Mouse (Mus musculus): ENCODE data around the gene Lsamp. TPM values are rescaled to one million over a fixed set of nuclear protein-coding genes. Genes with fewer than 3 reads are reported as not detected.

Lsamp gene
- polyA plus RNA-seq, 1 experiment, result not detected

DNA sequence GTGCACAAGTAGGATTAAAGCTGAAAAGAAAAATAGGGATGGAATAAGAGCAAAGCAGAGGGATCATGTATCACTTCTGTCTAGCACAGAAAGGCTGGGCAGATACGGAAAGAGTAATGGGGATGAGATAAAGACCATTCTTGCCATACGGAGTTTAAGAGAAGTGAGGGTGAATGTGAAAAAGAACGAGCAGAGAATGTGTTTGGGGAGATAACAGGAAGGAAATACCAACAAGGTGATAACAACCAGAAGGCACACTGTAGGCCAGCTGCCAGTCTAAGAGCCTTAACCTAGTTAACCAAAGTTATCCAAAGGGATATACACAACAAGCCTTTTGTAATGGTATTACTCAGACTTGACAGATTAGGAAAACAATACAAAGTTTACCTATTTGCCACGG, 725.4 kb downstream of the Lsamp start:
- Histone ChIP-seq H3K4me1 (no peaks in the 10 kb centered on the region), H3K9me3 (no peaks in the 10 kb centered on the region), H3K36me3 (replicated peaks; ENCODE audit: low read length) (no peaks in the 10 kb centered on the region), H3K27me3 (replicated peaks) (no peaks in the 10 kb centered on the region), H3K4me3 (replicated peaks) (no peak overlapping the region)
- TF ChIP-seq GATA1 (IDR thresholded peaks at IDR 0.05; ENCODE audit: borderline replicate concordance, low read length), result no peak
- TF ChIP-seq FLI1 (IDR thresholded peaks at IDR 0.05; ENCODE audit: low read length), result no peak

DNA sequence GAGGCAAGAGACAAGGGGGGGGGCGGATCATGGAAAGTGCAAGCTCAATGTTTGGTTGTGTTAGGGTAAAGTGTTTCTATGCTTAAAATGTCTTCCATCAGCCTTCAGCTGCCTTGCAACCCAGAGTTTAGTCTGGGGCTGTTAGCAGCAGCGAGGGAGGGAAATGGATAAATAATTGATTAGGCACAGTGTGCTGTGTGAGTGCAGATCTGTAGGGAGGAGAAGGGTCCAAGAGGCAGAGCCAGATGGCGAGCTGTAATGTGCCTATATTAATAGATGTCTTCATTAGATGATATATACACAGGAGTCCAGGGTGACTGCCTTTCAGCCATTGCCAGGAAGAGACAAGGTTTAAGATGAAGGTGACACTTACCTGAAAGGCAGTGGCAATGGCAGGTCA, 725.9 kb downstream of the Lsamp start:
- Histone ChIP-seq H3K27me3 (replicated peaks) (no peaks in the 10 kb centered on the region), H3K4me1 (no peaks in the 10 kb centered on the region), H3K36me3 (replicated peaks; ENCODE audit: low read length) (no peaks in the 10 kb centered on the region), H3K4me3 (replicated peaks) (no peak overlapping the region), H3K9me3 (no peaks in the 10 kb centered on the region)
- no peak for TF ChIP-seq FLI1 (IDR thresholded peaks at IDR 0.05; ENCODE audit: low read length)
- no peak for TF ChIP-seq GATA1 (IDR thresholded peaks at IDR 0.05; ENCODE audit: borderline replicate concordance, low read length)

DNA sequence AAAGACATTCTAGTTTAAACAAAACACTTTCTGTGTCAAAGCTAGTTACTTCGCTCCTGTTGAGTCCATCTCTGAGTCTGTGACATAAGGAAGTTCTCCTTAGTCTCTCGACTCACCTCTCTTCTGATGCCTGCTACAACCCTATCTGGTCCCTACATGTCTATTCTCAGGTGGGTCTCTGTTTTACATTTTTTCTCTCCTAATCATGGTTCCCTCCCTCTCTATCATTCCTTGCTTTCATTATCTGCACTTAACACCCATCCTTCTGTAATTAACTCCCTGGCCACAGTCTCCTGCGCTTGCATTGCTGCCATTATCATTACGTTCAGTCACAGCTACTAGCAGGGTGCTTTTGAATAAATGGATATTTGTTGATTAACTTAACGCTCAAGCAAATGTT, 726.3 kb downstream of the Lsamp start:
- H3K36me3 ChIP-seq (replicated peaks; ENCODE audit: low read length), result no peaks in the 10 kb centered on the region
- H3K4me1 ChIP-seq, result no peaks in the 10 kb centered on the region
- no peak overlapping the region for H3K4me3 ChIP-seq (replicated peaks)
- H3K9me3 ChIP-seq, result no peaks in the 10 kb centered on the region
- no peak for TF ChIP-seq GATA1 (IDR thresholded peaks at IDR 0.05; ENCODE audit: borderline replicate concordance, low read length)
- TF ChIP-seq FLI1 (IDR thresholded peaks at IDR 0.05; ENCODE audit: low read length), result no peak
- no peaks in the 10 kb centered on the region for H3K27me3 ChIP-seq (replicated peaks)

DNA sequence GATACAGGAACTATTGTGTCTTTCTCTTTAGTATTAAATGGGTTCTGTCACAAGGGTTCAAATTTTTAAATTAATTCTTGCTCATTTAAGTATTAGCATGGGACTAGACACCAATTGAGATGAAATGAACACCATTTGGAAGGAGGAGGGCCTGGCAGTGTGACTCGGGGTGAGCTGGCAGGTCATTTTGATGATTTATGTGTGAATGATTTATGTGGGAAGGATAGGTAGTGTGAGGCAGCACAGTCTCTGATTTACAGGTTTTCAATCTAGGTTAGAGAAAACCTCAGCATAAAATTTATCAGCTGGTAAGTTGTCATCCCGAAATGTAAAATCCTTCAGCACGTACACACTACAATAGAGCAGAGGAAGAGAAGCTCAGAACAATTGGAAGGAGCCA, 729.6 kb downstream of the Lsamp start:
- TF ChIP-seq FLI1 (IDR thresholded peaks at IDR 0.05; ENCODE audit: low read length) (no peak), GATA1 (IDR thresholded peaks at IDR 0.05; ENCODE audit: borderline replicate concordance, low read length) (no peak)
- no peaks in the 10 kb centered on the region for H3K27me3 ChIP-seq (replicated peaks)
- no peaks in the 10 kb centered on the region for H3K4me1 ChIP-seq
- H3K36me3 ChIP-seq (replicated peaks; ENCODE audit: low read length), result no peaks in the 10 kb centered on the region
- no peaks in the 10 kb centered on the region for H3K9me3 ChIP-seq
- H3K4me3 ChIP-seq (replicated peaks), result no peak overlapping the region

DNA sequence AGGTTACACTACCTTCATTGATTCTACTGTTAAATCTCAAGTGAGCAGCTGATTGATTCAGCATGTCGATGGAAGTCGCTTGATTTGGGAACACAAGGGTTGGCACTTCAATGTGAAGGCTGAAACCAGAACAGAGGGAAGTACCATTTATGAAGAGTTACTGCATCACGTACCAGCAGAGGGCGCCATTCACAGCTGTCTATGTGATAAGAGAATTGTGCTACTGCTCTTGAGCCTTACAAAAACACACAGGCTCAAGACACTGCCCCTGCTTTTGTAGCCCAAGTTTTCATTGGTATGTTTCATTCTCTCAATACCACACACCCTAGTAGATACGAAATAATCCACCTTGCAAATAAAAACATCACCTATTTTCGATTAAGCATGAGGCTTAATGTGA, 754.9 kb downstream of the Lsamp start:
- no peak for TF ChIP-seq GATA1 (IDR thresholded peaks at IDR 0.05; ENCODE audit: borderline replicate concordance, low read length)
- no peak for TF ChIP-seq FLI1 (IDR thresholded peaks at IDR 0.05; ENCODE audit: low read length)
- H3K36me3 ChIP-seq (replicated peaks; ENCODE audit: low read length), result no peaks in the 10 kb centered on the region

DNA sequence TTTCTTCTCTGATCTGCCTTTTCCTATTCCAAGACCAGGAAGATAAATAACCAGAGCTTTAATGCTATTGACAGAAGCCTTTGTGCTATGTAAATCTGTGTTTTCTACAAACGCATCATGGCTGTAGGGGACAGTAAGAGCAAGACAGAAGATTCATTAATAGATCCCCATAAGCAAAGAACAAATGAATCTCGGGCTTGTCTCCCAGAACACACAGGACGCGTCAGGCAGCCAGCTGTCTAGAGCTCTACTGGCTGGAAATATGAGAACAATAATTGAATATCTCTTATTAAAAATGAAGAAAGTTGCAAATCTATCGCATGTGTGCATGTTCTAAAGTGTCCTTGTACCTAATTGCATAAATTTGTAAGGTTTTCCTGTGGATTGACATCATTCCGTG, 755.6 kb downstream of the Lsamp start:
- H3K9me3 ChIP-seq, result no peaks in the 10 kb centered on the region
- no peak for TF ChIP-seq FLI1 (IDR thresholded peaks at IDR 0.05; ENCODE audit: low read length)
- TF ChIP-seq GATA1 (IDR thresholded peaks at IDR 0.05; ENCODE audit: borderline replicate concordance, low read length), result no peak
- no peaks in the 10 kb centered on the region for H3K36me3 ChIP-seq (replicated peaks; ENCODE audit: low read length)
- H3K4me1 ChIP-seq, result no peaks in the 10 kb centered on the region
- no peaks in the 10 kb centered on the region for H3K27me3 ChIP-seq (replicated peaks)
- H3K4me3 ChIP-seq (replicated peaks), result no peak overlapping the region

More for the DNA sequence above, 754.9 kb downstream of the Lsamp start:
- Histone ChIP-seq H3K4me1 (no peaks in the 10 kb centered on the region), H3K27me3 (replicated peaks) (no peaks in the 10 kb centered on the region), H3K9me3 (no peaks in the 10 kb centered on the region), H3K4me3 (replicated peaks) (no peak overlapping the region)

DNA sequence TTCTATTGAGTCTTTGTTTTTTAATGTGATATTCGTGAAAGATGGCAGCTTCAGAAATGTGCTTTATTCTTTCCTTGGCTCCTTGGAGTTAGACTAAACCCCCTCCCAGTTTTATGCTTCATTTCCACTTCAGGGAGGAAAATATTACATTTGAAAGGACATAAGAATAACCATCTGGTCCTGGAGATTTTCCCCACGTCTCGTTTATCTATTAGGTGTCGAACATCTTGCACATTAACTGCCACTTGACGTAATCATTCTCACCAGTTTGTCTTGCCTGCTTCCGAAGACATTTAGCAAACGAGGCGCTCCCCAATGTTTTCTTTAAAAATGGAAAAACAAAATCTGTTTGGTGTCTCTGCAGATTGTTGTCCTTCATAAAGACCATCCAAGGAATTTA, 756.1 kb downstream of the Lsamp start:
- Histone ChIP-seq H3K4me3 (replicated peaks) (no peak overlapping the region), H3K27me3 (replicated peaks) (no peaks in the 10 kb centered on the region), H3K9me3 (no peaks in the 10 kb centered on the region), H3K36me3 (replicated peaks; ENCODE audit: low read length) (no peaks in the 10 kb centered on the region), H3K4me1 (no peaks in the 10 kb centered on the region)
- no peak for TF ChIP-seq FLI1 (IDR thresholded peaks at IDR 0.05; ENCODE audit: low read length)
- no peak for TF ChIP-seq GATA1 (IDR thresholded peaks at IDR 0.05; ENCODE audit: borderline replicate concordance, low read length)

DNA sequence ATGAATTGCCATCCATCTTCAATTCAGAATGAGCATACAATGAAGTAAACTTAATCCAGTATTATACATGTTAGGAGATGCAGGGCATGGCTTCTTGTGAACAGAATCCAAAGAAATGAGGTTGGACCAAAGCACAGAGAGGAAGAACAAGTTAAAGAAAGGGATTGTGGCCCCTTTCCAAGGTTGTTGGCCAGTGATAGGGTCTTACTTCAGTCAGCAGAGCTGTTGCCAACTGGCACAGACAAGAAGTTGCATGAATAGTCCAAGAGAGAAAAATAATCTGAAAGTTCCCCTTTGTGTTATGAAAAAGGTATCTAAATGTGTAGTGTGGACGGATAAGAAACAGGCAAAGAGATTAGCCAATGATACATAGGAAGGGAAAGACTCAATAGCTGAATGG, 843.0 kb downstream of the Lsamp start:
- H3K9me3 ChIP-seq, result no peaks in the 10 kb centered on the region
- TF ChIP-seq GATA1 (IDR thresholded peaks at IDR 0.05; ENCODE audit: borderline replicate concordance, low read length) (no peak), FLI1 (IDR thresholded peaks at IDR 0.05; ENCODE audit: low read length) (no peak)
- no peaks in the 10 kb centered on the region for H3K4me1 ChIP-seq
- H3K36me3 ChIP-seq (replicated peaks; ENCODE audit: low read length), result no peaks in the 10 kb centered on the region
- H3K27me3 ChIP-seq (replicated peaks), result no peaks in the 10 kb centered on the region
- no peak overlapping the region for H3K4me3 ChIP-seq (replicated peaks)

DNA sequence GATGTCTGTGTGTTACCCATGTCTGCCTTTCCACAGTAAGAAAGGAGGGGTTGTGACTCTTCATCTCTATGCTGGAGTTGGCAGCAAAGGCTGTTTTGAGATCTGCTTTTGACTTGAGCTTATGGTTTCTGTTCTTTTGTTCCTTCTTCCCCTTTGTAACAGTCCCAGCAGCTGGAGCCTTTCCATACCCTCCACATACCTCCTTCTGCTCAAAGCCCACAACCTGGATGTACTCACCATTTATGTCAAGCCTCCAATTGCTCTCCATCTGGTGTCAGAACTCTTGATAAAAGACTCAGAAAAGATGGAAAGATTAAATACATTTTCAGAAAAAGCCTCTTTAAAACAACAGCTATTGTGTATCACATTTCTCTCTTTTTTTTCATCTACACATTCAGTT, 847.4 kb downstream of the Lsamp start:
- Histone ChIP-seq H3K36me3 (replicated peaks; ENCODE audit: low read length) (no peaks in the 10 kb centered on the region), H3K4me1 (no peaks in the 10 kb centered on the region), H3K9me3 (no peaks in the 10 kb centered on the region), H3K4me3 (replicated peaks) (no peak overlapping the region), H3K27me3 (replicated peaks) (no peaks in the 10 kb centered on the region)
- no peak for TF ChIP-seq FLI1 (IDR thresholded peaks at IDR 0.05; ENCODE audit: low read length)
- TF ChIP-seq GATA1 (IDR thresholded peaks at IDR 0.05; ENCODE audit: borderline replicate concordance, low read length), result no peak

DNA sequence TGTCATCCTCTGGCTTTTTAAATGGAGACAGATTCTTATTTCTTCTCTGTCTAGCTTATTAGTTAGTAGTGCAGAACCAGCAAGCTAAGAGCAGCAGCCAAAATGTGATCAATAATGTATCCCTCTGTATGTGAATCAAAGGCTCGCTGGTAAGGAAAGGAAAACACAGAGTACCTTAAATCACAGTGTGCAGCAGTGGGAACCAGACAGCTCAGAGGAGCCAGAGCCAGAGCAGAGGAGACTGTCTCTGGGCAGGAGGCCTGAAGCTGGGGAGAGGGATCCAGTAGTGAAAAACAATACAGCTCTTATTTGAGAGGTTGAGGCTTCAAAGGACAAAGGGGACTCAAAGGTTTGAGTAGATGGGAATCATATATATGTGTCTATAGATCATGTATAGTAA, 857.6 kb downstream of the Lsamp start:
- Histone ChIP-seq H3K4me3 (replicated peaks) (no peak overlapping the region), H3K27me3 (replicated peaks) (no peaks in the 10 kb centered on the region)

DNA sequence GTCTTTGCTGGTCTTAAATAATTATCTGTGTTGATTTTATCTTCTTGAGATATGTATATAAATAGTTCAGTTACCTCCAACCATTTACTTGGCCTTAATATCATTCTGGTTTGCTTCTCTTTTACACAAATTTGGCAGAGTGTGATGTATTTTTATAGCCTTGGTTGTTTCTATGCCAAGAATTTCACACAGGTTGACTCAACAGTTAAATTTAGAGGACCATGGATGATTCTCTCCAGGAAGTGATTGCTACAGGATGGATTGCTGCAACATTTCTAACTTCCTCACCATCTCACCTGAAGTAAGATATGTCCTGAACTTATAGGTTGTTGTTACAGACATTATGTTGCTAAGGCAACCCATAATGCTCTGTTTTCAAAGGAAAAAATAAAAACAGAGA, 882.6 kb downstream of the Lsamp start:
- no peak overlapping the region for H3K4me3 ChIP-seq (replicated peaks)
- no peaks in the 10 kb centered on the region for H3K36me3 ChIP-seq (replicated peaks; ENCODE audit: low read length)
- H3K27me3 ChIP-seq (replicated peaks), result no peaks in the 10 kb centered on the region
- TF ChIP-seq FLI1 (IDR thresholded peaks at IDR 0.05; ENCODE audit: low read length) (no peak), GATA1 (IDR thresholded peaks at IDR 0.05; ENCODE audit: borderline replicate concordance, low read length) (no peak)
- H3K4me1 ChIP-seq, result no peaks in the 10 kb centered on the region
- H3K9me3 ChIP-seq, result no peaks in the 10 kb centered on the region

More for the DNA sequence above, 857.6 kb downstream of the Lsamp start:
- H3K9me3 ChIP-seq, result no peaks in the 10 kb centered on the region
- TF ChIP-seq GATA1 (IDR thresholded peaks at IDR 0.05; ENCODE audit: borderline replicate concordance, low read length) (no peak), FLI1 (IDR thresholded peaks at IDR 0.05; ENCODE audit: low read length) (no peak)
- no peaks in the 10 kb centered on the region for H3K36me3 ChIP-seq (replicated peaks; ENCODE audit: low read length)
- H3K4me1 ChIP-seq, result no peaks in the 10 kb centered on the region
